Mouse (Mus musculus): ENCODE results near the gene Ms4a18.

Ms4a18 gene

GRCm38 (mm10) chr19:11017891-11018290 lies at the start of gene Ms4a18:
Ms4a18 (minus strand) TSS chr19:11018031.
- DNase-seq (ENCODE audit: low read depth, low spot score): no peak

GRCm38 (mm10) chr19:11065202-11065875 lies 47.5 kb upstream of the Ms4a18 start:
- peak; percentile 57 for DNase-seq (ENCODE audit: low read depth, low spot score)

- DNase-seq (ENCODE audit: low read depth, low spot score): no peak
Measured at GRCm38 (mm10) chr19:11060900-11061299, 43.1 kb upstream of the Ms4a18 start.

- DNase-seq (ENCODE audit: low read depth, low spot score): no peak
Measured at GRCm38 (mm10) chr19:11059967-11060366, 42.1 kb upstream of the Ms4a18 start.

GRCm38 (mm10) chr19:11055700-11056099 lies 37.9 kb upstream of the Ms4a18 start:
- DNase-seq (ENCODE audit: low read depth, low spot score): peak; percentile 56

- no peak for DNase-seq (ENCODE audit: low read depth, low spot score)
Measured at GRCm38 (mm10) chr19:11053277-11053676, 35.4 kb upstream of the Ms4a18 start.

- DNase-seq (ENCODE audit: low read depth, low spot score): peak; percentile 63
Measured at GRCm38 (mm10) chr19:11052877-11053276, 35.0 kb upstream of the Ms4a18 start.

GRCm38 (mm10) chr19:11050286-11050685 lies 32.5 kb upstream of the Ms4a18 start:
- peak; percentile 71 for DNase-seq (ENCODE audit: low read depth, low spot score)

GRCm38 (mm10) chr19:11049426-11049825 lies 31.6 kb upstream of the Ms4a18 start:
- peak; percentile 37 for DNase-seq (ENCODE audit: low read depth, low spot score)

GRCm38 (mm10) chr19:11048503-11048902 lies 30.7 kb upstream of the Ms4a18 start:
- DNase-seq (ENCODE audit: low read depth, low spot score): peak; percentile 8

GRCm38 (mm10) chr19:11048009-11048408 lies 30.2 kb upstream of the Ms4a18 start:
- peak; percentile 67 for DNase-seq (ENCODE audit: low read depth, low spot score)

GRCm38 (mm10) chr19:11044996-11045711 lies 27.3 kb upstream of the Ms4a18 start:
- peak; percentile 90 for DNase-seq (ENCODE audit: low read depth, low spot score)

GRCm38 (mm10) chr19:11044671-11044995 lies 26.8 kb upstream of the Ms4a18 start:
- DNase-seq (ENCODE audit: low read depth, low spot score): no peak

- peak; percentile 12 for DNase-seq (ENCODE audit: low read depth, low spot score)
Measured at GRCm38 (mm10) chr19:11037570-11037969, 19.7 kb upstream of the Ms4a18 start.

- no peak for DNase-seq (ENCODE audit: low read depth, low spot score)
Measured at GRCm38 (mm10) chr19:11022382-11022781, 4.6 kb upstream of the Ms4a18 start.

- DNase-seq (ENCODE audit: low read depth, low spot score): no peak
Measured at GRCm38 (mm10) chr19:11017251-11017650, 580 bp downstream of the Ms4a18 start.

- DNase-seq (ENCODE audit: low read depth, low spot score): no peak
Measured at GRCm38 (mm10) chr19:11015998-11016397, 1.8 kb downstream of the Ms4a18 start.

GRCm38 (mm10) chr19:11015468-11015867 lies 2.4 kb downstream of the Ms4a18 start:
- DNase-seq (ENCODE audit: low read depth, low spot score): no peak

- no peak for DNase-seq (ENCODE audit: low read depth, low spot score)
Measured at GRCm38 (mm10) chr19:10993150-10993549, 24.7 kb downstream of the Ms4a18 start, which contains the start of gene Ms4a15. Ms4a15 (minus strand) TSS chr19:10993250.

GRCm38 (mm10) chr19:10991911-10992310 lies 25.9 kb downstream of the Ms4a18 start:
- no peak for DNase-seq (ENCODE audit: low read depth, low spot score)

GRCm38 (mm10) chr19:10990751-10991150 lies 27.1 kb downstream of the Ms4a18 start:
- no peak for DNase-seq (ENCODE audit: low read depth, low spot score)

- DNase-seq (ENCODE audit: low read depth, low spot score): no peak
Measured at GRCm38 (mm10) chr19:10988563-10988962, 29.3 kb downstream of the Ms4a18 start.

GRCm38 (mm10) chr19:10985889-10986288 lies 31.9 kb downstream of the Ms4a18 start:
- DNase-seq (ENCODE audit: low read depth, low spot score): no peak
